Mouse (Mus musculus) heart, embryonic 11.5 days (tissue): ENCODE data around the gene Zfp423. TPM values are rescaled to one million over a fixed set of nuclear protein-coding genes. Genes with fewer than 3 reads are reported as not detected.
A peak's percentile ranks its signal among the peaks of the same experiment; 100 is the strongest.

Source experiments
- ATAC-seq: fragments of 200-750 bp; cut with Nextera tagmentation; replicated peaks from 2 replicates; pipeline ENCODE4 v1.8.0; 2017; ENCODE audit warnings: moderate library complexity; ENCODE audit not compliant: insufficient number of reproducible peaks, low FRiP score, low TSS enrichment
- H3K27ac ChIP-seq: fragments of 300-500 bp; sonication (generic); 2 replicates; pipeline ENCODE4 v1.5.1; 2014; ENCODE audit warnings: mild to moderate bottlenecking, low read depth, low read length
- H3K27me3 ChIP-seq: fragments of 300-500 bp; sonication (generic); 2 replicates; pipeline ENCODE4 v1.6.1; 2014; ENCODE audit warnings: mild to moderate bottlenecking, low read length, mixed read lengths; ENCODE audit not compliant: control insufficient read depth, insufficient read depth
- H3K36me3 ChIP-seq: fragments of 300-500 bp; sonication (generic); 2 replicates; pipeline ENCODE4 v1.6.1; 2014; ENCODE audit warnings: mild to moderate bottlenecking, low read length, moderate library complexity, mixed read lengths; ENCODE audit not compliant: control insufficient read depth, insufficient read depth
- H3K4me1 ChIP-seq: fragments of 300-500 bp; sonication (generic); 2 replicates; pipeline ENCODE4 v1.6.1; 2014; ENCODE audit warnings: low read length; ENCODE audit not compliant: control insufficient read depth, insufficient read depth
- H3K4me2 ChIP-seq: fragments of 300-500 bp; sonication (generic); 2 replicates; pipeline ENCODE4 v1.6.1; 2014; ENCODE audit warnings: mild to moderate bottlenecking, moderate library complexity
- H3K4me3 ChIP-seq: fragments of 300-500 bp; sonication (generic); 2 replicates; pipeline ENCODE4 v1.5.1; 2014; ENCODE audit warnings: low read depth, low read length
- H3K9ac ChIP-seq: fragments of 300-500 bp; sonication (generic); 2 replicates; pipeline ENCODE4 v1.6.1; 2014; ENCODE audit warnings: mild to moderate bottlenecking, low read depth, low read length, moderate library complexity
- H3K9me3 ChIP-seq: fragments of 300-500 bp; sonication (generic); replicated peaks from 2 replicates; pipeline ENCODE4 v1.6.1; 2016; ENCODE audit warnings: low read length; ENCODE audit not compliant: control insufficient read depth
- WGBS: fragments of 180-500 bp; shearing (Covaris S2); extraction: QIAGEN DNeasy Blood & Tissue Kit; methylation state at CpG from one replicate; pipeline ENCODE4 v1.1.7; 2014; ENCODE audit not compliant: insufficient replicate concordance; 5-methylcytosine and 5-hydroxymethylcytosine counted together
- polyA plus RNA-seq: library from polyadenylated mRNA; unstranded; fragments of >200 nt; fragmentation: Nextera tagmentation; extraction: Ambion mirVana; gene quantifications from 2 replicates; pipeline ENCODE4 v1.2.1, GENCODE M21; 2014

Gene Zfp423
- polyA plus RNA-seq, 1 experiment from 2014 or later, result 8.2 TPM

GRCm38 (mm10) chr8:87716726-87717248 is 242.6 kb downstream of the Zfp423 start:
- H3K27me3 ChIP-seq, result no peaks in the 10 kb centered on the region
- H3K9ac ChIP-seq, result no peak overlapping the region
- no peak for ATAC-seq
- H3K4me3 ChIP-seq, result peak overlapping the region; percentile 20; the same call in 1 of the 2 replicates
- no peak overlapping the region for H3K27ac ChIP-seq
- 30% methylated on average over 9 of the region's 9 CpGs for WGBS
- H3K36me3 ChIP-seq, result no peaks in the 10 kb centered on the region
- H3K9me3 ChIP-seq, result no peaks in the 10 kb centered on the region
- H3K4me2 ChIP-seq, result peak overlapping the region; percentile 61
- 0 out of 2 replicates have a peak, but pooled peaks cover 5% of the 10 kb centered on the region for H3K4me1 ChIP-seq

- Histone ChIP-seq H3K4me2 (peak overlapping the region; percentile 61), H3K4me1 (0 out of 2 replicates have a peak, but pooled peaks cover 5% of the 10 kb centered on the region), H3K27me3 (no peaks in the 10 kb centered on the region), H3K27ac (no peak overlapping the region), H3K36me3 (no peaks in the 10 kb centered on the region), H3K9ac (no peak overlapping the region), H3K9me3 (no peaks in the 10 kb centered on the region), H3K4me3 (peak overlapping the region; percentile 20)
- ATAC-seq, result no peak
- 7% methylated on average over 24 of the region's 24 CpGs for WGBS
Observed at GRCm38 (mm10) chr8:87715731-87716682, 243.4 kb downstream of the Zfp423 start.

GRCm38 (mm10) chr8:87713946-87714345 is 245.4 kb downstream of the Zfp423 start:
- Histone ChIP-seq H3K27ac (no peak overlapping the region), H3K4me3 (no peak overlapping the region), H3K27me3 (no peaks in the 10 kb centered on the region), H3K9ac (no peak overlapping the region), H3K9me3 (no peaks in the 10 kb centered on the region), H3K4me2 (no peak overlapping the region), H3K4me1 (0 out of 2 replicates have a peak, but pooled peaks cover 5% of the 10 kb centered on the region), H3K36me3 (no peaks in the 10 kb centered on the region)
- no peak for ATAC-seq
- 77% methylated on average over 3 of the region's 3 CpGs for WGBS

- WGBS, result 63% methylated on average over 6 of the region's 6 CpGs
- H3K9ac ChIP-seq, result no peak overlapping the region
- no peak overlapping the region for H3K4me2 ChIP-seq
- no peak for ATAC-seq
- H3K4me1 ChIP-seq, result 0 out of 2 replicates have a peak, but pooled peaks cover 5% of the 10 kb centered on the region
- no peak overlapping the region for H3K27ac ChIP-seq
- H3K27me3 ChIP-seq, result no peaks in the 10 kb centered on the region
- no peak overlapping the region for H3K4me3 ChIP-seq
- no peaks in the 10 kb centered on the region for H3K9me3 ChIP-seq
- H3K36me3 ChIP-seq, result no peaks in the 10 kb centered on the region
Observed at GRCm38 (mm10) chr8:87711955-87712354, 247.4 kb downstream of the Zfp423 start.

- Histone ChIP-seq H3K9me3 (no peaks in the 10 kb centered on the region), H3K4me2 (peak overlapping the region; percentile 17; the same call in 1 of the 2 replicates), H3K4me1 (0 out of 2 replicates have a peak, but pooled peaks cover 2% of the 10 kb centered on the region), H3K4me3 (no peak overlapping the region), H3K9ac (no peak overlapping the region), H3K36me3 (no peaks in the 10 kb centered on the region), H3K27ac (no peak overlapping the region), H3K27me3 (no peaks in the 10 kb centered on the region)
- 30% methylated on average over 11 of the region's 11 CpGs for WGBS
- no peak for ATAC-seq
Observed at GRCm38 (mm10) chr8:87708127-87708637, 251.2 kb downstream of the Zfp423 start.

- no peaks in the 10 kb centered on the region for H3K9me3 ChIP-seq
- 75% methylated on average over 17 of the region's 17 CpGs for WGBS
- no peak overlapping the region for H3K9ac ChIP-seq
- no peak overlapping the region for H3K4me3 ChIP-seq
- no peaks in the 10 kb centered on the region for H3K36me3 ChIP-seq
- 0 out of 2 replicates have a peak, but pooled peaks cover 9% of the 10 kb centered on the region for H3K4me1 ChIP-seq
- H3K27ac ChIP-seq, result no peak overlapping the region
- no peak for ATAC-seq
- no peaks in the 10 kb centered on the region for H3K27me3 ChIP-seq
- no peak overlapping the region for H3K4me2 ChIP-seq
Observed at GRCm38 (mm10) chr8:87707176-87707575, 252.2 kb downstream of the Zfp423 start.

GRCm38 (mm10) chr8:87704756-87705155 is 254.6 kb downstream of the Zfp423 start:
- WGBS, result 82% methylated on average over 3 of the region's 3 CpGs
- H3K4me3 ChIP-seq, result no peak overlapping the region

GRCm38 (mm10) chr8:87702790-87703311 is 256.5 kb downstream of the Zfp423 start:
- Histone ChIP-seq H3K27ac (no peak overlapping the region), H3K4me3 (no peak overlapping the region), H3K27me3 (no peaks in the 10 kb centered on the region), H3K9ac (no peak overlapping the region), H3K4me1 (0 out of 2 replicates have a peak, but pooled peaks cover 9% of the 10 kb centered on the region), H3K4me2 (no peak overlapping the region), H3K9me3 (no peaks in the 10 kb centered on the region), H3K36me3 (no peaks in the 10 kb centered on the region)
- no peak for ATAC-seq
- WGBS, result 45% methylated on average over 10 of the region's 10 CpGs

More at GRCm38 (mm10) chr8:87704756-87705155, 254.6 kb downstream of the Zfp423 start:
- H3K9me3 ChIP-seq, result no peaks in the 10 kb centered on the region
- no peak overlapping the region for H3K9ac ChIP-seq
- H3K36me3 ChIP-seq, result no peaks in the 10 kb centered on the region
- no peak overlapping the region for H3K27ac ChIP-seq
- no peaks in the 10 kb centered on the region for H3K27me3 ChIP-seq
- ATAC-seq, result no peak
- H3K4me2 ChIP-seq, result no peak overlapping the region
- 0 out of 2 replicates have a peak, but pooled peaks cover 9% of the 10 kb centered on the region for H3K4me1 ChIP-seq
